Mouse (Mus musculus) testis, adult 2 months (tissue): Measurements from ENCODE around the gene Cpne5. TPM values are rescaled to one million over a fixed set of nuclear protein-coding genes. Genes with fewer than 3 reads are reported as not detected.

Experiments used
- H3K27ac ChIP-seq: fragments of 200-500 bp; 2 replicates; pipeline ENCODE4 v1.5.1; 2012; ENCODE audit warnings: low read depth, low read length; ENCODE audit not compliant: control insufficient read depth, insufficient read depth
- H3K27me3 ChIP-seq: fragments of 200-500 bp; 2 replicates; pipeline ENCODE4 v1.6.1; 2012; ENCODE audit warnings: mild to moderate bottlenecking, low read length, moderate library complexity; ENCODE audit not compliant: control insufficient read depth, insufficient read depth
- H3K36me3 ChIP-seq: fragments of 200-500 bp; 2 replicates; pipeline ENCODE4 v1.6.1; 2012; ENCODE audit warnings: mild to moderate bottlenecking, low read length; ENCODE audit not compliant: control insufficient read depth, insufficient read depth
- H3K4me1 ChIP-seq: fragments of 200-500 bp; 2 replicates; pipeline ENCODE4 v1.6.1; 2012; ENCODE audit warnings: low read length; ENCODE audit not compliant: control insufficient read depth, insufficient read depth
- H3K4me3 ChIP-seq: fragments of 200-500 bp; 2 replicates; pipeline ENCODE4 v1.5.1; 2012; ENCODE audit warnings: low read depth, mild to moderate bottlenecking, low read length, moderate library complexity, mixed read lengths; ENCODE audit not compliant: control insufficient read depth
- CTCF ChIP-seq: fragments of 200-500 bp; IDR thresholded peaks from 2 replicates; pipeline ENCODE4 v1.5.1; 2012; ENCODE audit warnings: low read depth, mild to moderate bottlenecking, inconsistent platforms, low read length, moderate library complexity; ENCODE audit not compliant: control insufficient read depth, insufficient read depth, insufficient replicate concordance
- POLR2A ChIP-seq: fragments of 200-500 bp; IDR thresholded peaks from 2 replicates; pipeline ENCODE4 v1.6.1; 2012; ENCODE audit warnings: low read depth, mild to moderate bottlenecking, inconsistent platforms, low read length, moderate library complexity; ENCODE audit not compliant: control insufficient read depth
- polyA plus RNA-seq: library from polyadenylated mRNA; depleted of rRNA; stranded (reverse); fragments of >200 nt; gene quantifications from 2 replicates; pipeline ENCODE4 v1.2.3, GENCODE M21; 2012

Gene Cpne5
- polyA plus RNA-seq, 1 experiment = 49.1 TPM

DNA sequence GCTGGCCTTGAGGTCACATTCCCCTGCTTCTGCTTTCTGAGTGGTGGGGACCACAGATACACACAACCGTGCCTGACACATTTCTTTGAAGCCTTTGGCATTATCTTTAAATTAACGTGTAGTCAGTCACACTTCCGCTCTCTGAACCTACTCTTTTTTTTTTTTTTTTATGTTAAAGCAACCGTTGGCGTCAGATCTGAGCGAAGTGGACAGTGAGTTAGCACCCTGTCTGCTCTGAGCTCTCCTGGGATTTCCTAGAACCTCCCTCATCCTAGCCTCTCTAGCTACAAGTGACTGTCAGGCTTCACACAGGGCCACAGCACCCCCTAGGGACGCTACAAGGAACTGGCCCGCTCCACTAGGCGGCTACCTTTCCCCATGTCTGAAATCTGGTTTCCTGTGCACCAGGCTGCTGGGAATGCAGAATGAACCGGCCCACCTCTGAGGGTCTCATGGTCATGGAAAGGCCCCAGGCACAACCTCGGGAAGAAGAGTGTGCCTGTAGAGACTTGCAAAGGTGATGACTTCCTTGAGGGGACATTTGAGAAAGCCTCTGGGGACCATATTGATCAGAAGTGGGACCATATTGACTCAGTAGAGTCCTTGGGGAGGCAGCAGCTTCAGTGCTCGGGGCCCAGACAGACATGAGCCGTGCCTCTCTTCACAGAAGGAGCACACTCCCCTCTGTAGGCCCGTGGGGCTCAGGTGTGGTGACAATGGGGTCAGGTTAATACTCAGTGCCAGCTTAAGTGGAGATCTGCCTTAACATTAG is 66.8 kb downstream of the Cpne5 start:
- peaks cover 8% of the 10 kb centered on the region for H3K4me1 ChIP-seq
- no peaks in the 10 kb centered on the region for H3K27me3 ChIP-seq
- TF ChIP-seq POLR2A (no peak), CTCF (peak; percentile 85; the same call in 1 of the 2 replicates)
- H3K36me3 ChIP-seq = no peaks in the 10 kb centered on the region
- no peak overlapping the region for H3K4me3 ChIP-seq
- no peak overlapping the region for H3K27ac ChIP-seq

DNA sequence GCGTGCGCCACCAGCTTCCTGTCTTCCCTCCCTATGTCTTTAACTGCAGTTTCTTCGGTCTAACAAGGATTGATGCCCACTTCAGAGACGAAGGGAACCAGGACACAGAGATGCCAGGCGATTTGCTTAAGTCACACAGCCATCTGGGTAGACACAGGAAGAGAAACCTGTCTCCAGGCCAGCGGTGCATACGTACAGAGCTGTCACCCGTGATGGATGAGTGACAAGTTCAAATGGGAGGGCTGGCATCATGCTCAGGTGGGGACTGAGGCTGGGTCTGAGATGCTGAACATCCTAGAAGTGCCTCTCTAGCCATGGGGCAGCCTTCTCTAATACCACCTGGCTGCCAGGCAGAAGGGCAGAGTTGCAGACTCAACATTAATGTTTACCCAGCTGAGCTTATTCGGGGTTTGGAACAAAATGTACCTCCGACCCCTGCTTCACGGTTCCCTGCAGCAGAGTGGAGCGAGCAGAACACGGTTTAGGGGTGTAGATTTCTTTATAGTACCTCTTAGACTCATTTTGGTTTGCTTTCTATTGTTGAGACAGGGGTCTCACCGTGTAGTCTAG is 67.5 kb downstream of the Cpne5 start:
- H3K27ac ChIP-seq = no peak overlapping the region
- H3K4me1 ChIP-seq = peaks cover 10% of the 10 kb centered on the region
- H3K27me3 ChIP-seq = no peaks in the 10 kb centered on the region

DNA sequence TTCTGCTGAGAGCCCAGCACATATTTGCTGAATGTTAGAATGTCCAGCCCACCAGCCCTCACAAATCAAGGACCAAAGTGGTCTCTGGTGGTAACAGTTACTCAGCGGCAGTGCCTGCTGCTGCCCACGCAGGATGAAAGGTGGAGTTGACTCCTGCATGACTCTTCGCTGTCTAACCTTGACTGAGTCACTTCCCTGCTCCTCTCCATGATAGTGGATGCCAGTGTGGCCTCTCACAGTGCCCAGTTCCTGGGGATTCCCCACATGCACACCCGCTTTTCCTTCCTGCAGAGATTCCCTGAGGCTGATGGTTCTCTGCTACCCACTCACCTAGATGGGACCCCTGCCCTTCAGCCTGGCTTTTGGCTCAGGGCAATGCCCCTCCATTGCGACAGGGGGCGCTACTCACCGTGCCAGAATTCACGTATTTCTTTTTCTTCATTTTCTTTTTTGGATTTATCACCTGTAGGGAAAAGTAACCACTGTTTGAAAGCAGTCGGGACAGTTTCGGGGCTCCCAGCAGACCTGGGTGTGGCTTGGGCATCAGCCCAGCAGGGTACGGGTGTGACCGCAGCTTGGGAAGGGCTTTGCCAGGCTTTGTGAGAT is 68.9 kb downstream of the Cpne5 start:
- peak; percentile 54; the same call in 1 of the 2 replicates for TF ChIP-seq CTCF
- no peak for TF ChIP-seq POLR2A
- H3K27ac ChIP-seq = no peak overlapping the region
- no peak overlapping the region for H3K4me3 ChIP-seq
- H3K4me1 ChIP-seq = peaks cover 10% of the 10 kb centered on the region
- H3K27me3 ChIP-seq = no peaks in the 10 kb centered on the region
- H3K36me3 ChIP-seq = no peaks in the 10 kb centered on the region

More for the DNA sequence above, 67.5 kb downstream of the Cpne5 start:
- no peak overlapping the region for H3K4me3 ChIP-seq
- no peaks in the 10 kb centered on the region for H3K36me3 ChIP-seq
- no peak for TF ChIP-seq POLR2A
- no peak for TF ChIP-seq CTCF

DNA sequence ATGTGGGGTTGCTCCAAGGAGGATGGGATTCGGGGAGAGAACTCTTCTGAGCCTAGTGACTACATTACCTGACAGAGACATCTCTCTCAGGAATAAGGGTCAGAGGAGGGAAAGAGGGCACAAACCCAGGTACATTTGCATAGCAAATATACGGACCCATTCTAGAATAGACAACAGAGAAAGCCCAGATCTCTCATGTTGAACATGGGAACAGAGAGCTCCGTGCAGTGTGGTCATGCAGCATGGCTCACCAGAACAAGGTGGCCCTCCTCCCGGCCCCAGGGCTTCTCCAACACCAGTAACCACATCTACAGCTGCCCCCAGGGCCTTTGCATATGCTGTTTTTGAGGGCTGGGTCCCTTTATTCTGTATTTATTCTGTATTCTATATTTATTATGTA is 69.5 kb downstream of the Cpne5 start:
- Histone ChIP-seq H3K4me1 (peaks cover 10% of the 10 kb centered on the region), H3K36me3 (no peaks in the 10 kb centered on the region)

DNA sequence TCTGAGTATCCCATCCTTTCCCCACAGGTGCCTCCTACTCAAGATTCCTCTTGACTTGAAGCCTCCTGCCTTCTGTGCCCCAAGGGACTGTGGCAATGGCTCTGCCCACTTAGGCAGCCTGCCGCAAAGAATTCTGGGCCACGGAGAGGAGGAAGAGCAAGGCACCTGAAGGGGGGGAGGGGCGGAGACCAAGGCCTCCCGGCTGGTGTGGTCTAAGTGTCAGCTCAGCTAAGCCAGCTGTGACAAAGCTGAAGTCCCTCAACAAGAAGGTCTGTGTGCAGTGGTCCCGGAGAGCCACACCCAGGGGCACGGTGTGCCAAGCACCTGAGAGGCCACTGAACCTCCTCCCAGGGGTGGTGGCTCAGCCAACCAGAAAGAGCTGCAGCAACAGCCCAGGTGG is 70.6 kb downstream of the Cpne5 start:
- Histone ChIP-seq H3K27ac (no peak overlapping the region), H3K36me3 (no peaks in the 10 kb centered on the region), H3K27me3 (no peaks in the 10 kb centered on the region), H3K4me3 (no peak overlapping the region), H3K4me1 (peaks cover 10% of the 10 kb centered on the region)
- TF ChIP-seq CTCF = no peak
- no peak for TF ChIP-seq POLR2A

More for the DNA sequence above, 69.5 kb downstream of the Cpne5 start:
- H3K27me3 ChIP-seq = no peaks in the 10 kb centered on the region
- TF ChIP-seq CTCF = no peak
- no peak for TF ChIP-seq POLR2A
- H3K4me3 ChIP-seq = no peak overlapping the region
- H3K27ac ChIP-seq = no peak overlapping the region

DNA sequence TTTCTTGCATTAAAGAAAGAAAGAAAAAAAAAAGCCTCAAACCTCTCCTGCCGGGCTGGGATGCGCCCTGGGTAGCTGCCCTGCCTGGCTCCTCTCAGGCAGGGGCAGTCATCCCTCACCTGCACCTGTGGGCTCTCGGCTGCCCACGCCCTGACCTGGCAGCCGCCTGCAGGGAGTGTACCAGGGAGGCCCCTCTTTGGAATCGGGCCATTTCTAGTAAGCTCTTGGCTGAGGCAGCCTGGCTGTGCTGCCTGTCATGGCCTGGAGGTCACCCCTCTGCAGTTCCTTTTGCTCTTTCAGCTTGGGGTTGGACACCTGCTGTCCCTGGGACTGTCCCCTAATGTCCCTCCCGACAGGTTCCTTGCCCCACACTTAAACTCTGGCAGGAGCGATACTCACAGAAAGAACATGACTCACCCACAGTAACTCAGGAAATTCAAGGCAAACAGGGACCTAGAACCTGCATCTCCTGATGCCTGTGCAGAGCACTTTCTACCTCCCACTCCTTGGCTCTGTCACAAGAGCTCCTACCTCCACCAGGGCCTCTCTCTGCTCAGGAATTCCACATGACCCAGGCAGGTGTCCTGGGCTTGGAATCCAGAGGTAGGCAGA is 71.9 kb downstream of the Cpne5 start:
- Histone ChIP-seq H3K4me3 (no peak overlapping the region), H3K27ac (no peak overlapping the region), H3K27me3 (no peaks in the 10 kb centered on the region), H3K4me1 (peaks cover 10% of the 10 kb centered on the region), H3K36me3 (no peaks in the 10 kb centered on the region)
- no peak for TF ChIP-seq CTCF
- TF ChIP-seq POLR2A = no peak

DNA sequence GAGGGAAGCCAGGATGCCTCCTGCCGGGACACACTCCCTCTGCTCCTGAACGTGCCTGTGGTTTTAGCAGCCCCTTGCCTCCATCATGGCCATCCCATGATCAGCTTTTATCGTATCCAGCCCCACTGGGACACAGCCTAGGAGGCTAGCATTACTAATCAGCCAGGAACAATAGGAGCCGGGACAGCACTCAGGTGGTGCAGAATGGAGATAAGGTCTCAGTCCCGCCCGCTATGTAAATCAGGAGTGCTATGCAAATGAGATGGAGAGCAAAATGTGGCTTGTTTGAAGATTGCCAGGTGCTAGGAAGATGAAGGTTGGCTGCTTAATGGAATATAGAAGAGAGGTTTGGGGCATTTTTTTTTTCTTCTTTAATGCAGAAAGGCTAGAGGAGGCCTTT is 72.5 kb downstream of the Cpne5 start:
- no peak overlapping the region for H3K27ac ChIP-seq

More for the DNA sequence above, 72.5 kb downstream of the Cpne5 start:
- H3K36me3 ChIP-seq = no peaks in the 10 kb centered on the region
- no peak overlapping the region for H3K4me3 ChIP-seq
- TF ChIP-seq POLR2A (no peak), CTCF (no peak)
- H3K27me3 ChIP-seq = no peaks in the 10 kb centered on the region
- H3K4me1 ChIP-seq = peaks cover 10% of the 10 kb centered on the region
